Mouse (Mus musculus) intestine, postnatal 0 days (tissue): Measurements from ENCODE around the gene Prr36. TPM values are rescaled to one million over a fixed set of nuclear protein-coding genes. Genes with fewer than 3 reads are reported as not detected.

ENCODE experiments used
- ATAC-seq: fragments of 200-750 bp; cut with Nextera tagmentation; 2 replicates; pipeline ENCODE4 v1.8.0; 2017; ENCODE audit warnings: mild to moderate bottlenecking, moderate TSS enrichment, moderate library complexity
- H3K27ac ChIP-seq: fragments of 300-500 bp; sonication (generic); 2 replicates; pipeline ENCODE4 v1.5.1; 2014; ENCODE audit warnings: mild to moderate bottlenecking, low read depth, low read length, moderate library complexity
- H3K27me3 ChIP-seq: fragments of 300-500 bp; sonication (generic); replicated peaks from 2 replicates; pipeline ENCODE4 v1.6.1; 2014; ENCODE audit warnings: low read length, mixed read lengths; ENCODE audit not compliant: control insufficient read depth, insufficient read depth
- H3K36me3 ChIP-seq: fragments of 300-500 bp; sonication (generic); 2 replicates; pipeline ENCODE4 v1.6.1; 2014; ENCODE audit warnings: mild to moderate bottlenecking, moderate library complexity; ENCODE audit not compliant: control insufficient read depth, insufficient read depth
- H3K4me1 ChIP-seq: fragments of 300-500 bp; sonication (generic); replicated peaks from 2 replicates; pipeline ENCODE4 v1.6.1; 2014; ENCODE audit warnings: antibody characterized with exemption, low read length, mixed read lengths; ENCODE audit not compliant: control insufficient read depth, insufficient read depth
- H3K4me2 ChIP-seq: fragments of 300-500 bp; sonication (generic); replicated peaks from 2 replicates; pipeline ENCODE4 v1.6.1; 2014; ENCODE audit warnings: low read depth, mild to moderate bottlenecking, moderate library complexity
- H3K4me3 ChIP-seq: fragments of 300-500 bp; sonication (generic); 2 replicates; pipeline ENCODE4 v1.5.1; 2014; ENCODE audit warnings: low read depth, low read length
- H3K9ac ChIP-seq: fragments of 300-500 bp; sonication (generic); 2 replicates; pipeline ENCODE4 v1.6.1; 2014; ENCODE audit warnings: mild to moderate bottlenecking, low read depth, low read length
- H3K9me3 ChIP-seq: fragments of 300-500 bp; sonication (generic); 2 replicates; pipeline ENCODE4 v1.6.1; 2016; ENCODE audit warnings: mixed run types; ENCODE audit not compliant: control insufficient read depth
- CTCF ChIP-seq: sonication (generic); IDR thresholded peaks from 2 replicates; pipeline ENCODE4 v1.5.1; 2016; ENCODE audit warnings: low read depth, mild to moderate bottlenecking, control low read depth, antibody characterized with exemption, moderate library complexity
- WGBS: fragments of 180-500 bp; shearing (Covaris S2); extraction: QIAGEN DNeasy Blood & Tissue Kit; methylation state at CpG from one replicate; pipeline ENCODE4 v1.1.7; 2014; 5-methylcytosine and 5-hydroxymethylcytosine counted together
- polyA plus RNA-seq: library from polyadenylated mRNA; unstranded; fragments of >200 nt; fragmentation: Nextera tagmentation; extraction: Ambion mirVana; gene quantifications from 2 replicates; pipeline ENCODE4 v1.2.1, GENCODE M21; 2015

The Prr36 gene
- polyA plus RNA-seq, 1 experiment from 2014 or later = 0.99 TPM

- no peaks in the 10 kb centered on the region for H3K9me3 ChIP-seq
- H3K4me2 ChIP-seq = no peak overlapping the region
- TF ChIP-seq CTCF = no peak
- peak; percentile 80 for ATAC-seq
- no peaks in the 10 kb centered on the region; the same call in 1 of the 2 replicates for H3K4me1 ChIP-seq
- WGBS = 39% methylated on average over 10 of the region's 10 CpGs
- no peaks in the 10 kb centered on the region for H3K27me3 ChIP-seq
- H3K4me3 ChIP-seq = no peak overlapping the region
- H3K27ac ChIP-seq = peak overlapping the region; percentile 47; the same call in 1 of the 2 replicates
- no peaks in the 10 kb centered on the region for H3K36me3 ChIP-seq
- no peak overlapping the region for H3K9ac ChIP-seq
These were observed 13.5 kb upstream of the Prr36 start for GRCm38 (mm10) chr8:4230612-4231351.

- 69% methylated on average over 5 of the region's 5 CpGs for WGBS
- no peaks in the 10 kb centered on the region for H3K9me3 ChIP-seq
- no peak overlapping the region for H3K4me3 ChIP-seq
These were observed 12.5 kb upstream of the Prr36 start for GRCm38 (mm10) chr8:4229784-4230183.

GRCm38 (mm10) chr8:4227919-4228318, 10.7 kb upstream of the Prr36 start:
- H3K27me3 ChIP-seq = no peaks in the 10 kb centered on the region
- H3K4me3 ChIP-seq = no peak overlapping the region
- H3K9me3 ChIP-seq = no peaks in the 10 kb centered on the region
- WGBS = 94% methylated on average over 4 of the region's 4 CpGs
- no peak overlapping the region for H3K4me2 ChIP-seq
- H3K9ac ChIP-seq = no peak overlapping the region
- no peak overlapping the region for H3K27ac ChIP-seq
- no peak for ATAC-seq
- H3K36me3 ChIP-seq = no peaks in the 10 kb centered on the region
- no peaks in the 10 kb centered on the region; the same call in 1 of the 2 replicates for H3K4me1 ChIP-seq
- no peak for TF ChIP-seq CTCF

More at GRCm38 (mm10) chr8:4229784-4230183, 12.5 kb upstream of the Prr36 start:
- Histone ChIP-seq H3K27me3 (no peaks in the 10 kb centered on the region), H3K9ac (no peak overlapping the region), H3K27ac (no peak overlapping the region), H3K4me2 (no peak overlapping the region), H3K36me3 (no peaks in the 10 kb centered on the region), H3K4me1 (no peaks in the 10 kb centered on the region; the same call in 1 of the 2 replicates)
- ATAC-seq = no peak
- no peak for TF ChIP-seq CTCF

GRCm38 (mm10) chr8:4226739-4227347, 9.6 kb upstream of the Prr36 start, which contains the start of gene Lrrc8e:
Lrrc8e (plus strand) TSS chr8:4226827.
- ATAC-seq = peak; percentile 69
- TF ChIP-seq CTCF = no peak

GRCm38 (mm10) chr8:4226323-4226722, 9.1 kb upstream of the Prr36 start:
- peak; percentile 39; the same call in 1 of the 2 replicates for TF ChIP-seq CTCF
- Histone ChIP-seq H3K4me2 (peak overlapping the region; percentile 77), H3K4me3 (peak overlapping the region; percentile 33), H3K27ac (no peak overlapping the region), H3K27me3 (no peaks in the 10 kb centered on the region), H3K9ac (no peak overlapping the region), H3K9me3 (no peaks in the 10 kb centered on the region), H3K4me1 (no peaks in the 10 kb centered on the region; the same call in 1 of the 2 replicates), H3K36me3 (no peaks in the 10 kb centered on the region)
- 0 out of 2 replicates have a peak, but pooled peaks have one; percentile 4 for ATAC-seq
- 36% methylated on average over 4 of the region's 4 CpGs for WGBS

More at GRCm38 (mm10) chr8:4226739-4227347, 9.6 kb upstream of the Prr36 start, which contains the start of gene Lrrc8e:
- Histone ChIP-seq H3K9me3 (no peaks in the 10 kb centered on the region), H3K27me3 (no peaks in the 10 kb centered on the region), H3K36me3 (no peaks in the 10 kb centered on the region), H3K9ac (0 out of 2 replicates have a peak within 1 kb of the TSS, but pooled peaks have one; percentile 34), H3K27ac (no peak within 1 kb of the TSS), H3K4me2 (peak within 1 kb of the TSS; percentile 77), H3K4me3 (peak within 1 kb of the TSS; percentile 33), H3K4me1 (no peaks in the 10 kb centered on the region; the same call in 1 of the 2 replicates)
- 6% methylated on average over 33 of the region's 33 CpGs for WGBS

- Histone ChIP-seq H3K4me1 (peaks cover 1% of the 10 kb centered on the region; the same call in 1 of the 2 replicates), H3K27ac (no peak overlapping the region), H3K9me3 (no peaks in the 10 kb centered on the region), H3K4me3 (no peak overlapping the region), H3K4me2 (no peak overlapping the region), H3K36me3 (no peaks in the 10 kb centered on the region), H3K27me3 (peaks cover 13% of the 10 kb centered on the region; the same call in 1 of the 2 replicates), H3K9ac (no peak overlapping the region)
- no peak for TF ChIP-seq CTCF
- ATAC-seq = no peak
These were observed 4.8 kb upstream of the Prr36 start for GRCm38 (mm10) chr8:4222059-4222458.
